Mouse (Mus musculus) gastrocnemius, postnatal 25 days (tissue): ENCODE data around the gene Pdzd2. TPM values are rescaled to one million over a fixed set of nuclear protein-coding genes. Genes with fewer than 3 reads are reported as not detected.

ENCODE experiments used
- DNase-seq: peaks from one replicate; pipeline ENCODE4 v3.0.0; 2022
- total RNA-seq, 2 experiments: library from RNA; stranded (reverse); gene quantifications; 1 replicate in 1 of 2; 2 replicates in 1 of 2; pipeline ENCODE4 v1.2.3; 2021

Pdzd2 gene
- total RNA-seq, 2 experiments from 2014 or later: 18.9 to 19.3 TPM

- DNase-seq: peak; percentile 34
These were observed 266.1 kb downstream of the Pdzd2 start for GRCm38 (mm10) chr15:12473596-12473995.

- no peak for DNase-seq
These were observed 267.1 kb downstream of the Pdzd2 start for GRCm38 (mm10) chr15:12472646-12473045.

GRCm38 (mm10) chr15:12470900-12471838 is 268.6 kb downstream of the Pdzd2 start:
- DNase-seq: no peak

GRCm38 (mm10) chr15:12468625-12469024 is 271.1 kb downstream of the Pdzd2 start:
- DNase-seq: no peak

GRCm38 (mm10) chr15:12465748-12466147 is 274.0 kb downstream of the Pdzd2 start:
- DNase-seq: no peak

- no peak for DNase-seq
These were observed 282.9 kb downstream of the Pdzd2 start for GRCm38 (mm10) chr15:12456808-12457207.

GRCm38 (mm10) chr15:12453343-12453742 is 286.4 kb downstream of the Pdzd2 start:
- no peak for DNase-seq

GRCm38 (mm10) chr15:12452141-12452995 is 287.4 kb downstream of the Pdzd2 start:
- DNase-seq: no peak

- no peak for DNase-seq
These were observed 288.3 kb downstream of the Pdzd2 start for GRCm38 (mm10) chr15:12451448-12451847.

GRCm38 (mm10) chr15:12450790-12451189 is 288.9 kb downstream of the Pdzd2 start:
- DNase-seq: no peak

- no peak for DNase-seq
These were observed 290.4 kb downstream of the Pdzd2 start for GRCm38 (mm10) chr15:12449321-12449720.

GRCm38 (mm10) chr15:12447021-12447434 is 292.7 kb downstream of the Pdzd2 start:
- DNase-seq: no peak

GRCm38 (mm10) chr15:12444551-12444950 is 295.2 kb downstream of the Pdzd2 start:
- DNase-seq: no peak

GRCm38 (mm10) chr15:12439351-12439751 is 300.4 kb downstream of the Pdzd2 start:
- DNase-seq: no peak

- DNase-seq: no peak
These were observed 301.0 kb downstream of the Pdzd2 start for GRCm38 (mm10) chr15:12438691-12439090.

GRCm38 (mm10) chr15:12438081-12438480 is 301.6 kb downstream of the Pdzd2 start:
- DNase-seq: no peak

- DNase-seq: no peak
These were observed 303.8 kb downstream of the Pdzd2 start for GRCm38 (mm10) chr15:12435910-12436309.

GRCm38 (mm10) chr15:12433893-12434599 is 305.7 kb downstream of the Pdzd2 start:
- DNase-seq: no peak

GRCm38 (mm10) chr15:12432879-12433278 is 306.8 kb downstream of the Pdzd2 start:
- DNase-seq: no peak

GRCm38 (mm10) chr15:12432320-12432719 is 307.4 kb downstream of the Pdzd2 start:
- DNase-seq: no peak

- peak; percentile 59 for DNase-seq
These were observed 308.0 kb downstream of the Pdzd2 start for GRCm38 (mm10) chr15:12431684-12432083.

- DNase-seq: no peak
These were observed 308.5 kb downstream of the Pdzd2 start for GRCm38 (mm10) chr15:12431188-12431587.
